Mouse (Mus musculus) erythroblast, adult 5-6 weeks (primary cell): ENCODE measurements around the gene Mthfsd. TPM values are rescaled to one million over a fixed set of nuclear protein-coding genes. Genes with fewer than 3 reads are reported as not detected.

Experiments
- ATAC-seq: replicated peaks from 2 replicates; pipeline ENCODE4 v1.8.0; 2016; ENCODE audit warnings: moderate number of reproducible peaks, mild to moderate bottlenecking, moderate TSS enrichment, inconsistent platforms; ENCODE audit not compliant: poor library complexity, low FRiP score, severe bottlenecking
- total RNA-seq, 2 experiments: library from RNA; stranded (forward) in 1 of 2; stranded (reverse) in 1 of 2; fragments of 150-400 nt in 1 of 2; fragments of 200-764, 138-1000 nt in 1 of 2; gene quantifications; 2 replicates each; pipeline versions ENCODE4 v1.2.3 to v1.2.4; 2015 to 2017; ENCODE audit warnings: low replicate concordance in 2 of 2

The Mthfsd gene
- total RNA-seq, 2 experiments from 2014 or later: 3.5 to 21.7 TPM

DNA sequence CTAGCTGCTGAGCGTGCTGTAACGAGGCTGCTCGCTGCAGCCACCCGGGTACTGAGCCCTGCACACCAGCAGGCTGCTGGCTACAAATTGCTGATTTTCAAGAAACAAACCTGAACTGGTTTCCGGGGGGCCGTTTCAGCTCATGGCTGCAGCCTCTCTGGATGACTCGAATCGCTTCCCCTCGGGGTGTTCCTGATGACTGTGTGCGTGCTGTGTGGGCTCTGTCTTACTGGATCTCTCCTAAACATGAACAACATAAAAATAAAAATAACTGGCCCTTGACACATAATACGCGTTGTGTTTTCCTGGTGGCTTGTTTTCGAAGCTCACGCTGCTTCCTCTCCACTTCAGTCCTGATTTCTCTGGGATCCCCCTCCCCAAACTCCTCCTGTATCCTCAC lies 29.5 kb downstream of the Mthfsd start:
- ATAC-seq: no peak

DNA sequence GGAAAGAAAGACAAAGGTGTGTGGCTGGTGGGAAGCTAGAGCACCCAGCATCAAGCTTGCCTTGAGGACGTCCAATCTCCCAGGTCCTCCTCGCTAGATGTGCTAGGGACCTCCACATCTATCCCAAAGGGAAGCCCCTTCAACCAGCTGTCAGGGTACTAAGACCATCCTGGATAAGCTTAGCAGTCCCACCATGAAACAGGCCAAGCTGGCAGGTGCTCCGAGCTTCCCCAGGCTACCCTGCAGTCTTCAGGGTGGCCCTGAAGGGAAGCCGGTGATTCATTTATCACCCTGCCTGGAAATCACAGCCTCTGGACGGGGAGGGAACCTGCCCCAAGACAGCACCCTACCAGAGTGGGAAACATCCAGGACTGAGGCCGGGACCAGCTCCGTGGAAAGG lies 31.6 kb downstream of the Mthfsd start:
- ATAC-seq: no peak

DNA sequence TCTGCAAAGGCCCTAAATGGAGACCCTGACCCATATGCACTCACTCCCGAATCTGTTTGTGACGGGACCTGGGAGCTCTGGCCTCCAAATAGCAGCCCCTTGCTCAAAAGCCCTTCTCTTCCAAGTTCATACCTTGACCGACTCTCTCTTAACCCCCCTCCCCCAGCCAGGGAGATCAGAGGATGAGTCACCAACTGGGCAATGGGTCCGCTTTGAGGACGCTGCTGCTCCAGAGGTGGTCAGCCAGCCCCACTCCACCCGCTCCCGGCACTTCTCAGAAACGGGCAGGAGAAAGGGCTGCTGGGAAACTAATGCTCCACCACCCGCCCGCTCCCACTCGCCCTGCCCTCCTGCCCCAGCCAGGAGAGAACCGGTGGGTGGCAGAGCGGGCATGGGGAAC lies 32.3 kb downstream of the Mthfsd start:
- no peak for ATAC-seq

DNA sequence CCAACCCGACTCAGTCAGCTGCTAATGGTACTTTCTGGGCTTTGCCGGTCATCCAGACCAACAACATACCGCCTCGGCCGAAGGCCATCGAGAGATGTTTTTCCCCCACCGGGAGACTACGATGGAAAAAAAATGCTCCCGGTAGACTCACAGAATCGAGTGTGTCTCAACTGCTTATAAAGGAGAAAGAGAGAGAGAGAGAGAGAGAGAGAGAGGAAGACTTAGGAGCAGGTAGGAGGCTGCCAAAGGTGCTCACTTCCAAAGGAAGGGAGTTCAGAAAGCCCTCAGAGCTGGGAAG lies 33.4 kb downstream of the Mthfsd start:
- no peak for ATAC-seq

DNA sequence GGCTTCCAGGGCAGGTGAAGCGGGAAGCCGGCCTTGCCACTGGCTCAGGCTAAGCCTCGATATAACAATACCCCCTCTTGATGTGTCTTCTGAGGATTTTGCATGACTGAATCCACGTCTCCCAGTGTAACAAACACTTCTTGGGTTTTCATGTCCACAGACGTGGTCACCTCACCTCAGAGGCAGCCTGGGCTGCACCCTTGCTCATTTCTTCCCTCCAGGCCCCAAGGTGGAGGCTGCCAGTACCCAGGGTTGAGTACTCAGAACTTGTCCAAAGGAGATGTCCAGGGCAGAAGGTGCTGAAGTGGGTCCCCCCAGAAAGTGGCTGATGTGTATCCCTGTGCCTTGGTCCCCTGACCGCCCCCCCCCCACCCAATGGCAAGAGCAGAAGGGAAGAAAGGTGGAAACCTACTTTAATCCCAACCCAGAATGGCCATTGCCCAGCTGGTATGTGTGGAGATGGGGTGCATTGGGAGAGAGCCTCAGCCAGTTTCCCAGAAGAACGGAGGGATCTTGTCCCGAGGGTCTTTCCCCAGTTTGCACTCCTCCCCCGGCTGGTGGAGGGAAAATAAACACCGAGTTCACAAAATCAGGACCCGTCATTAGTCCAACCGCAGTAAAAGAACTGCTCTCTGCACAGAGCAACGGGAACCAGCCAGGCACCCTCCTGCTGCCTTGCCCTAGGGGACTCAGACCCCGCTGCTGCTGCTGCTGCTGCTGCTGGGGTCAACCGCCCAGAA lies 33.9 kb downstream of the Mthfsd start:
- ATAC-seq: no peak

DNA sequence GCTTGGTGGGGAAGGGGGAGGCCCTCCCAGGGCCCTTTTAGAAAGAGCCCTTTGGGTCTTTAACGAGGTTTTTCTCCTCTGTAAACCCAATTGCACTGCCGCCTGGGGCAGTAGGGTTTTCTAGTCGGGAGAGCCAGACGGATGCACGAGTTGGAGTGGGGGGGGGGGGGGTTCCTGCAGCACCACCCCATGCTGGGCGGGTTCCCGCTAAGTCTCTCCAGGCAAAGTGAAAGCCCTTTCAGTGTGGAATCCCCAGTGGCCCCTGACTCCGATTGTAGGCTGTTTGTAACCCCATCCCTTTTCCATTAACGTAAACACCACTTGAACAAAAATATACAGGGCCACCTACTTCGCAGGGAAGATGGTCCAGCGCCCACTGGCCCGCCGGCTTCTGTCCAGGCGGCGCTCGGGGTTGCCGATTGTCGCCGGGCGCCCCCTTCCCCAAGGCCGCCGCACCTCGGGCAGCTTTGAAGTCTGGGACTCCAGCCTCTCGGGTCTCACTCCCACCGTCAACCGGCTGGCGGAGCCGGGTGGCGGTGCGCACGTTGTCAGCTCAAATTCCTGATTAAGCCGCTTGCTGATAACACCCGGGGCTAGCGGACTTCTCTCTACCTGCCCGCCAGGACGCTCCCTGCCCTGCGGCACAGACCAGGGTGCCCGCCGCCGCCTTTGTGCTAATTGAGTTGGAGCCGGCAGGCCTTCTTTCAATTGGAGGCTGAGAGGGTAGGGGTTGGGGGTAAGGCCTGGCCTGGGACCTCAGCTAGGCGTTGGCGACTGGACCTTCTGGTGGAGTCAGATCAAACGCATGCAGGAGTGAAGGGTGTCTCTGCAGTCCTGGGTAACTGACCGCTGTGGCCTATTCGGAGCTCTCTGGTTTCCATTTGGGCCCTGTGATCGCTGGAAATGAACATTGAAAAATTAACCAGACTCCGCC lies 34.8 kb downstream of the Mthfsd start:
- no peak for ATAC-seq

DNA sequence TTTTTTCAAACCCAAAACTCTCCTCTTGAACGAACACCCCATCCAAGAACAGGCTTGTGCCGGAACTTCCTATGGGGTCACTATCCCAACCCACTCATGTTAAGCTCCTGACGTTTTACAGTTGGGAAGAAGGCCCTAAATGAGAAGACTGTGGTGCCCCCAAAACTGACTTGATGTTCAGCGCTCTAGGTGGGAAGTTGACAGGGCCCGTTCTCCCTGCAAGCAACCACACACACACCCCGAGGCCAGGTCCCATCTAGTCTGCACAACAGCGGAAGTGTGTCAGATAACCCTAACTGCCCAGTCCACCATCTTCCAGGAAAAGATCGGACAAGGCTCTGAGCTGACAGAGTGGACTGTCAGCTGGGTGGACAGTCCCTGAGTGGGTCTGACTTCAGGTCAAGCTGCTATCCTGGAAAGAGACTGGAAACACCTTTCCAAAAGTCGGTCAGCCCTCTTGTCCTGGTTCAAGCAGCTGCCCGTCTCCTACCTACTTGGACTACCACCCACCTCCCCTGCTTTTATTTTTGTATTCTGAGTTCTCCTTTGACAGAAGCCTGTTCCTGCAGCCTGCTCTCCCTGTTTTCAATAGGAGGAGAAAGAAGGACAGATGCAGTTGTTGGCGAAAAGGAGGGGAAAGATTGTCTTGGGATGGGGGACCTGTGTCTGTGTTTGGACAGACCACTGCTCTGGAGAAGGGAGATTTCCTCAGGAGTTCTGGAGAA lies 35.6 kb downstream of the Mthfsd start:
- ATAC-seq: no peak

DNA sequence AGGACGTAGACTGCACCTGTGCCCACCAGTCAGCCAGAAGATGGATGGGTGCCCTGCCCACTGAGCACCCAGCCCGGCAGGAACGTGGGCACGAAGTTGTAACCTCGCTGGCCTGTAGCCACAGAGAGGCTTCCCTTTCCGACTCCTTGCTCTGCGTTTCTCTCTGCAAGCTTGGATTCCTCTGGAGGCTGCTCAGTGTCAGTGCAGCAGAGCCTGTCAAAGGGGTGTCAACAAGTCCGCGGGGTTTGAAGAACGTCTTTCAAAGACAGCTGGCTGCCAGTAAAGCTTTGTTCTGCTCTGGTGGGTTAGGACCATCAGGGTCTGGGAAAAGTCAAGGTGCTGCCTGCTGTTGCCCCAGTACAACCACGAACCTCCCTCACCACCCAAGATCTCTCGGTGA lies 36.7 kb downstream of the Mthfsd start:
- no peak for ATAC-seq

DNA sequence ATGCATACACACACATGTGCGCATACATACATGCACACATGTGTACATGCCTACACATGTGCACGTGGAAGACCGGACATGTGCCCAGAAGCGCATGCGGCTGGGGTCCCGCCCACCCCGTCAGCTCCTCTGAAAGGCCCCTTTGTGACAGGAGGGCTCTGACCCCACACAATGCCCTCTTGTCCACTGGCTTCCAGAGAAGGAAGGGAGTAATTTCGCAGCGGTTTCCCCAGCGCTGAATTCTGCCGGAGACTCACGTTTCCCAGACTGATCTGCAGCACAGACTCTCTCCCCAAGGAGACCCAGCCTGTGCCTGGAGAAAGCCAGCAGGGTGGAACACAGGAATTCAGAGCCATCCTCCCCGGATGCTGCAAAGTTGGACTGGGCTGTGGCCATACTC lies 44.5 kb downstream of the Mthfsd start:
- ATAC-seq: no peak

DNA sequence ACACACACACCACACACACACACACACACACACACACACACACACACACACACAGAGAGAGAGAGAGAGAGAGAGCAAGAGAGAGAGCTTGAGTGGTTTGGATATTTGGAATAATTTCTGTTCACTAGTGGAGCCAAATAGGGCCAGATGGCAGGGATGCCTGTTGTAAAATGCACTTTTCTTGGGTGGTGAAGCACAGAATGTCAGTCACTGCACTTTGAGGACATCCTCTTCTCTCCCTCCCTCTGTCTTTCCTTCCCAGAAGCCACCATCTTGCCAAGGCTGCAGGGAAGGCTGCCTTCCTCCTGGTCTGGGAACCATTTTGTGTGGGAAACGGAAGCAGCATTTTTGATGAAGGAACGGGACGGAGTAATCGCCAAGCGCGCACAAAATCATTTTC lies 45.7 kb downstream of the Mthfsd start:
- ATAC-seq: no peak

DNA sequence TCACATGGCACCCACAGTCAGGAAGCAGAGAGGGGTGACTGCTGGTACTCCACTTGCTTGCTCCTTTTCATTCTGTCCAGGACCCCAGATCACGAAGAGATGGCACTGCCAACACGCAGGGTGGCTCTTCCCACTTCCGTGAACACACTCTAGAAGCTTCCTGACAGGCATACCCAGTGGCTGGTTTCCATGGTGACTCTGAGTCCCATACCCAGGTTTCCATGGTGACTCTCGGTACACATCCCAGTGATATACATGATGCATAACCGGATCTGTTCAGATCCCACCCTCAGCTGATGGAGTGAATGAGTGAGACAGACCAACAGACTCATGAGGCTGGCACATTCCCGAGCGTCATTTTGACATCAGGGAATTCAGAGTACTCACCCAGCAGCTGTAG lies 49.1 kb downstream of the Mthfsd start:
- no peak for ATAC-seq

DNA sequence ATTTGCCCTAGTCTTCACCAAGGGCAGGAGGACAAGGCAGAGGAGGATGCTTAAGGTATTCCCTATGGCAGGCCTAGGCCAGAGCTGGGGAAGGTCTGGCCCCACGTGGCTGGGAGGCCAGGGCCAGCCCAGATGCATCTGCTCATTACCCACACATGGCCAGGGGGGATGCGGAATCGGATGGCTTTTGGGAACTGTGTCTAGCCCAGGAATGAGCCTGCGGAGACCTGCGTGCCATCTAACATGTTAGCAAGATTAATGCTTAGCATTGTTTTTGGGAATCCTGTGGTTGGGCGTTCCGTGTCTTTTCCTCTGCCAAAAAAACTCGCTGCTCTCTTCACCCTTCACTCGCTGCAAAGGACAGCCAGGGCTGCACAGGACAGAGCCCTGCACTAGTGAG lies 50.1 kb downstream of the Mthfsd start:
- ATAC-seq: no peak

DNA sequence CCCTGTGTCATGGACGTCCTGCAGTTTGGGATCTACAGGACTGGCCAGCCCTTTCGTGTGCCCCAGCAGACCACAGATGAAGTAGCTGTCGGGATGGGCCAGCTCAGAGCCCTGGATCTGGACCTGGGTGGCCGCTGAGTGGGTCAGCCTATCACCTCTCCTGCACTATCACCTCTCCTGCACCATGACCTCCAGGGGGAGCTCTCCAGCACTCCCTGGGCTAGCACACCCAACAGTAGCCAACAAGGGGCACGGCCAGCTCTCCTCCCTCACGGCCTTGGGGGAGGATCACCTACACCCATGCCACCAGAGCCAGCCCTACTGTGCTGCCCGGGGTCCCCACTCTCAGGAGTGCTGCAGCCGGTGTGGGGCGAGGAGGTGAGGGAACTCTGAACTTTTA lies 60.8 kb downstream of the Mthfsd start:
- no peak for ATAC-seq

DNA sequence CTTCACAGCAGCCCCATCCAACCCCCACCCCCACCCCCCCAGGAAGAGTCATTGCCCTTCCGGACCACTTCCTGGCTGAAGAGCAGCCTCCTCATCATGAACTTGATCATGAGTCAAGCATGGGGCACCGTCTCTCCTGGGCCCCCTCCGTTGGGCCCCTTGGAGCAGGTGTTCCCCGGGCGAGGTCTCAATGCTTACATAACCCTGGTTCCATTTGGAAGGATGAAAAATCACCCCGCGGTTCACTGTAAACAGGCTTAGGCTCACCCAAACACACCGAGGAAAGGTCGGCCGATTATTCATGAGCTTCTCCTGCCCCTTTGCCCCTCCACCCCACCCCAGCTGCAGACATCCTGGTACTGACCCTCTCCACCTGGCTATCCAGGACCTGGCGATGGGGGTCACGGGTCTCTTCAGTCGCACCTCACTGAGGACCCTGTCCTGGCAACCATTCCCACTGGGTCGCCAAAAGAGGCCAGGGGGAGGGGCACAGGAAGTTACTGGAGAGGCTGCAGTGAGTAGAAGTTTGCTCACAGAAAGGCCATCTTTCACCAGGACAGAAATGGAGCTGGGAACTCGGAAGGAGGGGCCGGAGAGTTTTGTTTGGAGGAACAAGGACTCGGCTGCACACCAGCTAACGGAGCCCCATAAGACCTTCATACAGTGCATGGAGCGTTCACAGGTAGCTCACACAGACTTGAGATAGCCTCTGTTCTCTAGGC lies 64.3 kb downstream of the Mthfsd start:
- ATAC-seq: no peak

Other genes with a start within 250 kb of the Mthfsd start
- gene Foxf1, start 24.0 kb downstream of the Mthfsd start, total RNA-seq (2015; ENCODE audit: low replicate concordance): not detected in 2 replicates
- gene Foxf1, start 24.0 kb downstream of the Mthfsd start, total RNA-seq (2017; ENCODE audit: low replicate concordance): not detected in 2 replicates
- gene Foxc2, start 7.8 kb upstream of the Mthfsd start, total RNA-seq (2015; ENCODE audit: low replicate concordance): not detected in 2 replicates
- not detected in 2 replicates for gene Foxc2, start 7.8 kb upstream of the Mthfsd start, total RNA-seq (2017; ENCODE audit: low replicate concordance)
- not detected in 2 replicates for gene Foxl1, start 19.5 kb upstream of the Mthfsd start, total RNA-seq (2015; ENCODE audit: low replicate concordance)
- gene Foxl1, start 19.5 kb upstream of the Mthfsd start, total RNA-seq (2017; ENCODE audit: low replicate concordance): not detected in 2 replicates